Mouse (Mus musculus) thymus, adult 2 months (tissue): ENCODE data around the gene Slc32a1. TPM values are rescaled to one million over a fixed set of nuclear protein-coding genes. Genes with fewer than 3 reads are reported as not detected.

Source experiments
- DNase-seq: peaks from one replicate; pipeline ENCODE4 v3.0.0; 2021
- H3K27ac ChIP-seq: fragments of 200-500 bp; 2 replicates; pipeline ENCODE4 v1.5.1; 2012; ENCODE audit warnings: low read length, control low read depth; ENCODE audit not compliant: control insufficient read depth, insufficient read depth
- H3K27me3 ChIP-seq: fragments of 200-500 bp; 2 replicates; pipeline ENCODE4 v1.6.1; 2012; ENCODE audit warnings: mild to moderate bottlenecking, low read length, moderate library complexity, mixed read lengths; ENCODE audit not compliant: control insufficient read depth, insufficient read depth
- H3K36me3 ChIP-seq: fragments of 200-500 bp; 2 replicates; pipeline ENCODE4 v1.6.1; 2012; ENCODE audit warnings: mild to moderate bottlenecking, low read length, moderate library complexity; ENCODE audit not compliant: control insufficient read depth, insufficient read depth
- H3K4me1 ChIP-seq: fragments of 200-500 bp; replicated peaks from 2 replicates; pipeline ENCODE4 v1.6.1; 2012; ENCODE audit warnings: low read length; ENCODE audit not compliant: control insufficient read depth, insufficient read depth
- H3K4me3 ChIP-seq: fragments of 200-500 bp; 2 replicates; pipeline ENCODE4 v1.5.1; 2012; ENCODE audit warnings: mild to moderate bottlenecking, low read length, control low read depth, moderate library complexity; ENCODE audit not compliant: control insufficient read depth, insufficient read depth
- CTCF ChIP-seq: fragments of 200-500 bp; IDR thresholded peaks from 2 replicates; pipeline ENCODE4 v1.5.1; 2012; ENCODE audit warnings: mild to moderate bottlenecking, control low read depth, low read length, moderate library complexity, borderline replicate concordance; ENCODE audit not compliant: control insufficient read depth, poor library complexity, insufficient read depth; ENCODE audit errors: extremely low read depth
- POLR2A ChIP-seq: fragments of 200-500 bp; IDR thresholded peaks from 2 replicates; pipeline ENCODE4 v1.6.1; 2012; ENCODE audit warnings: mild to moderate bottlenecking, low read length, control low read depth, moderate library complexity; ENCODE audit not compliant: control insufficient read depth, poor library complexity, insufficient read depth; ENCODE audit errors: extremely low read depth
- WGBS: fragments of 180-500 bp; shearing (Covaris S2); methylation state at CpG from one replicate; pipeline ENCODE4 v1.1.7; 2018; 5-methylcytosine and 5-hydroxymethylcytosine counted together
- polyA plus RNA-seq: library from polyadenylated mRNA; depleted of rRNA; stranded (reverse); fragments of >200 nt; gene quantifications from 2 replicates; pipeline ENCODE4 v1.2.3, GENCODE M21; 2012

Gene Slc32a1
- polyA plus RNA-seq, 1 experiment = 0.11 TPM

GRCm38 (mm10) chr2:158595577-158595976, 15.0 kb upstream of the Slc32a1 start:
- no peaks in the 10 kb centered on the region for H3K27me3 ChIP-seq
- WGBS = 57% methylated on average over 7 of the region's 7 CpGs
- no peak overlapping the region for H3K4me3 ChIP-seq
- DNase-seq = no peak
- no peak overlapping the region for H3K27ac ChIP-seq
- no peaks in the 10 kb centered on the region for H3K36me3 ChIP-seq
- no peak for TF ChIP-seq POLR2A
- no peak for TF ChIP-seq CTCF
- no peaks in the 10 kb centered on the region for H3K4me1 ChIP-seq

GRCm38 (mm10) chr2:158596803-158597202, 13.8 kb upstream of the Slc32a1 start:
- H3K4me3 ChIP-seq = no peak overlapping the region
- 26% methylated on average over 1 of the region's 1 CpGs for WGBS
- no peaks in the 10 kb centered on the region for H3K36me3 ChIP-seq
- TF ChIP-seq POLR2A (no peak), CTCF (no peak)
- DNase-seq = no peak
- no peaks in the 10 kb centered on the region for H3K27me3 ChIP-seq
- no peaks in the 10 kb centered on the region for H3K4me1 ChIP-seq
- no peak overlapping the region for H3K27ac ChIP-seq

DNA sequence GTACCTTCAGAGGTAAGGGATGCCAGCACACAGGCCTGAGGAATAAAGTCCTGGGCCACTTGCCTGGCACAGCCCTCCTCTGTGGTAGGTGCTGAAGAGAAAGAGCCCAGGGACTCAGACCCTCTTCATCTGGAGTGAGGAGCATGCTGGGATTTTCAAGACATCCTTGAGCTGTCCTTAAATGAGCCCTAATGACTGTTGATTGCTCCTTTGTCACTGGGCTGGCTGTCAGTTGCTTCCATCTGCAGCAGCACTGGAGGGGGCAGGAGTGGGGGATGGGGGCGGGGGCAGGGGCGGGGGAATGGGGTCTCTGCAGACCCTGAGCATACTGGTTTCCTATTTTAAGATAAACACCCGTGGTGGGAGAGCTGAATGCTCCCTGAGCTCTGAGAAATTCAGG, 10.1 kb upstream of the Slc32a1 start:
- WGBS = 30% methylated on average over 3 of the region's 3 CpGs
- no peak overlapping the region for H3K27ac ChIP-seq
- H3K4me1 ChIP-seq = no peaks in the 10 kb centered on the region
- H3K27me3 ChIP-seq = peaks cover 5% of the 10 kb centered on the region; the same call in 1 of the 2 replicates
- H3K4me3 ChIP-seq = no peak overlapping the region
- DNase-seq = no peak
- no peaks in the 10 kb centered on the region for H3K36me3 ChIP-seq
- TF ChIP-seq POLR2A = no peak
- TF ChIP-seq CTCF = no peak

GRCm38 (mm10) chr2:158601326-158601725, 9.2 kb upstream of the Slc32a1 start:
- TF ChIP-seq POLR2A (no peak), CTCF (no peak)
- Histone ChIP-seq H3K27me3 (peaks cover 5% of the 10 kb centered on the region; the same call in 1 of the 2 replicates), H3K4me3 (no peak overlapping the region), H3K27ac (no peak overlapping the region), H3K4me1 (no peaks in the 10 kb centered on the region), H3K36me3 (no peaks in the 10 kb centered on the region)
- DNase-seq = no peak
- 84% methylated on average over 1 of the region's 1 CpGs for WGBS

DNA sequence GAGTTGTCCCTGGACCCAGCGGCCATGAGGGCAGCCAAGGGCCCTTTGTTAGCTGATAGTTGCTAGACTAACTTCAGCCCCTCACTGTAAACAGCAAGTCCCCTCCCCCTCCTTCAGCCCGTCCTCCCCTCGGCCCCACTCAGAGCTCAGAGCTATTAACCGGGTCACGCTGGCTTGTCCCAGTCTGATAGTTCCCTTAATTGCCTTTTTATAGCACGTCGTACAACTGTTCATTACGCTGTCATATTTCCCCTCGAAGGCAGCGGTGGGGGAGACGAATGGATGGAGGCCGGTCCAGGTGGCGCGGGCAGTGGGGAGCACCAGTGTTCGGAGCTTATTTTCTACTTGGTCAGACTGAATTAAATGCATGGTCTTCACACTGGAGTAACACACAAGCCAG, 7.9 kb upstream of the Slc32a1 start:
- no peak for TF ChIP-seq CTCF
- TF ChIP-seq POLR2A = no peak
- H3K4me3 ChIP-seq = no peak overlapping the region
- no peaks in the 10 kb centered on the region for H3K4me1 ChIP-seq
- peaks cover 5% of the 10 kb centered on the region; the same call in 1 of the 2 replicates for H3K27me3 ChIP-seq
- no peaks in the 10 kb centered on the region for H3K36me3 ChIP-seq
- no peak for DNase-seq
- WGBS = 32% methylated on average over 15 of the region's 15 CpGs
- no peak overlapping the region for H3K27ac ChIP-seq

DNA sequence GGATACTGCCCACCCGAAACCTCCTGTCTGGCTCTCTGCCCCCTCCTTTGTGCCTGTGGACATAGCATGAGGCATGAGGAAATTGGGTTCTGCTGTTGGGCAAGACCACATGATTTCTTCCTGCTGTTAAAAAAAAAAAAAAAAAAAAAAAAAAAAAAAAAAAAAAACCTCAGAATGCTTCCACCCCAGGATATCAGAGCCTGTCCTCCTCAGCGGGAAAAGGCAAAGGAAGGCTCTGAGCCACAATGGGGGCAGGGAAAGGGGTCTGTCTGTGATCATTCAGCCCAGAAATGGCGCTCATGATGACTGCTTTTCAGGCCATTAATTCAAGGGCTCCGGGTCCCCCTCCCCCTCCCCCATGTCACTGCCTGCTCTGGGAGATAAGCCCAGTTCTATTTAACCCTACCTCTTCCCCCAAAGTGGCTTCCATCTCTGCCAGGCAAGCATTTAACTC, 4.0 kb upstream of the Slc32a1 start:
- H3K4me3 ChIP-seq = no peak overlapping the region
- WGBS = 8% methylated on average over 4 of the region's 4 CpGs
- TF ChIP-seq POLR2A = no peak
- no peak for TF ChIP-seq CTCF
- no peaks in the 10 kb centered on the region for H3K4me1 ChIP-seq
- no peaks in the 10 kb centered on the region for H3K36me3 ChIP-seq
- H3K27ac ChIP-seq = no peak overlapping the region
- DNase-seq = no peak
- H3K27me3 ChIP-seq = peaks cover 14% of the 10 kb centered on the region

- no peak for TF ChIP-seq CTCF
- TF ChIP-seq POLR2A = no peak
- 3% methylated on average over 27 of the region's 27 CpGs for WGBS
- H3K27me3 ChIP-seq = peaks cover 31% of the 10 kb centered on the region
- no peak for DNase-seq
- no peak overlapping the region for H3K4me3 ChIP-seq
- H3K36me3 ChIP-seq = no peaks in the 10 kb centered on the region
- peaks cover 15% of the 10 kb centered on the region for H3K4me1 ChIP-seq
- H3K27ac ChIP-seq = no peak overlapping the region
Measured at GRCm38 (mm10) chr2:158609681-158610080, 886 bp upstream of the Slc32a1 start.
